Mouse (Mus musculus): Measurements from ENCODE around the gene Bckdhb. TPM values are rescaled to one million over a fixed set of nuclear protein-coding genes. Genes with fewer than 3 reads are reported as not detected.

Gene Bckdhb
- polyA plus RNA-seq, 1 experiment, result 6.1 TPM

Other genes starting within 250 kb of the Bckdhb start
- 0.22 and 0.25 TPM in 2 replicates for gene Elovl4, start 118.9 kb upstream of the Bckdhb start, polyA plus RNA-seq (2012; rRNA removed)
- 1.8 and 1.9 TPM in 2 replicates for gene Ttk, start 90.5 kb upstream of the Bckdhb start, polyA plus RNA-seq (2012; rRNA removed)